Mouse (Mus musculus) T-cell, adult 2 months (primary cell): ENCODE results near the gene Nus1.
A peak's percentile ranks its signal among the peaks of the same experiment; 100 is the strongest.

Source experiments
- DNase-seq: peaks from one replicate; pipeline ENCODE4 v3.0.0; 2022; ENCODE audit warnings: low spot score

Nus1 gene

GRCm38 (mm10) chr10:52417299-52417997, at the start of gene Nus1:
TSS of gene Nus1 (plus strand) at chr10:52417547.
- DNase-seq, result peak; percentile 96

GRCm38 (mm10) chr10:52368376-52368775, 49.0 kb upstream of the Nus1 start:
- no peak for DNase-seq

GRCm38 (mm10) chr10:52373834-52374233, 43.5 kb upstream of the Nus1 start:
- DNase-seq, result no peak

- no peak for DNase-seq
Measured at GRCm38 (mm10) chr10:52374651-52375050, 42.7 kb upstream of the Nus1 start.

- DNase-seq, result no peak
Measured at GRCm38 (mm10) chr10:52376422-52376821, 40.9 kb upstream of the Nus1 start.

GRCm38 (mm10) chr10:52377813-52378212, 39.5 kb upstream of the Nus1 start:
- no peak for DNase-seq

GRCm38 (mm10) chr10:52381321-52381801, 36.0 kb upstream of the Nus1 start:
- DNase-seq, result peak; percentile 13

- DNase-seq, result peak; percentile 98
Measured at GRCm38 (mm10) chr10:52381845-52382591, 35.3 kb upstream of the Nus1 start, which contains the start of gene Gopc. TSS of gene Gopc (minus strand) at chr10:52382124.

- DNase-seq, result no peak
Measured at GRCm38 (mm10) chr10:52383022-52383421, 34.3 kb upstream of the Nus1 start.

GRCm38 (mm10) chr10:52383522-52383921, 33.8 kb upstream of the Nus1 start:
- no peak for DNase-seq

GRCm38 (mm10) chr10:52384823-52385610, 32.3 kb upstream of the Nus1 start:
- DNase-seq, result peak; percentile 31

GRCm38 (mm10) chr10:52387192-52387591, 30.2 kb upstream of the Nus1 start:
- no peak for DNase-seq

- DNase-seq, result no peak
Measured at GRCm38 (mm10) chr10:52388922-52389430, 28.4 kb upstream of the Nus1 start, which contains the start of gene Nepn. TSS of gene Nepn (plus strand) at chr10:52388972.

GRCm38 (mm10) chr10:52389438-52389837, 27.9 kb upstream of the Nus1 start:
- DNase-seq, result no peak

GRCm38 (mm10) chr10:52391208-52391607, 26.1 kb upstream of the Nus1 start:
- no peak for DNase-seq

- no peak for DNase-seq
Measured at GRCm38 (mm10) chr10:52396647-52397046, 20.7 kb upstream of the Nus1 start.

- DNase-seq, result no peak
Measured at GRCm38 (mm10) chr10:52398715-52399114, 18.6 kb upstream of the Nus1 start.

- DNase-seq, result no peak
Measured at GRCm38 (mm10) chr10:52399722-52400121, 17.6 kb upstream of the Nus1 start.

- no peak for DNase-seq
Measured at GRCm38 (mm10) chr10:52405160-52405559, 12.2 kb upstream of the Nus1 start.

GRCm38 (mm10) chr10:52407526-52407925, 9.8 kb upstream of the Nus1 start:
- DNase-seq, result no peak

- DNase-seq, result no peak
Measured at GRCm38 (mm10) chr10:52415020-52415419, 2.3 kb upstream of the Nus1 start.

- DNase-seq, result no peak
Measured at GRCm38 (mm10) chr10:52416458-52416857, 889 bp upstream of the Nus1 start.
